In the genomic region with DNA sequence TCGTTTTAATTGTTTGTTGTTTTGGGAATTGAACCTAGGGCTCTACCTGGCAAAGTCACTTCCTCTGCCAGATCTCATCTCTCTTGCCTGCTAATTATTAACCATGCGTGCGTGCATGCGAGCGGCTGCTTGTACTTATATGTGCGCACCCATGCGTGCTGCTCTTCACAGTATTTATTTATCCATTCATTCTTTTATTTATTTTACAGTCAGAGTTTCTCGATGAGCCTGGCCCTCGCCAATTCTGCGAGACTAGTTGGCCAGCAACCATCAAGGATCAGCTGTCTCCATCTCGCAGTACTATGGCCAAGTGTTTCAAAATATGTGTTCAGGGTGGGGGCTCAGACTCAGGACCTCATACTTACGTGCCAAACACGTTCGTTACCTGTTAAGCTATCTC, we compare ENCODE assay signal across 16 mouse cellular contexts. TPM values are rescaled to one million over a fixed set of nuclear protein-coding genes. Genes with fewer than 3 reads are reported as not detected.
A peak's percentile ranks its signal among the peaks of the same experiment; 100 is the strongest.
DNase-seq lines count a peak whose midpoint lies in the region; ATAC-seq and TF ChIP-seq lines count a peak whose summit lies in the region.
"Had no signal": no experiment of that assay in that cellular context is flagged by ENCODE, and none has a peak within 500 bp of the region (broad histone marks: within the 10 kb centered on the region; RNA-seq: fewer than 3 reads in every experiment).

No protein-coding gene starts in this region.

- no peaks in the 10 kb centered on the region for H3K36me3 ChIP-seq in kidney, embryonic 16.5 days (ENCODE audit: insufficient read depth, low read length)
- H3K36me3 ChIP-seq in heart, embryonic 13.5 days, result no peaks in the 10 kb centered on the region
- H3K36me3 ChIP-seq in lung, embryonic 15.5 days, result no peaks in the 10 kb centered on the region
- no peaks in the 10 kb centered on the region for H3K36me3 ChIP-seq in stomach, postnatal 0 days (ENCODE audit: control insufficient read depth, insufficient read depth, low read length)
- H3K36me3 ChIP-seq: embryonic facial prominence, embryonic 13.5 days had no signal

- H3K27ac ChIP-seq in kidney, embryonic 16.5 days (ENCODE audit: low read length), result no peak overlapping the region
- peak overlapping the region; percentile 94 for H3K27ac ChIP-seq in heart, embryonic 13.5 days (replicated peaks)
- H3K27ac ChIP-seq in lung, embryonic 15.5 days, result peak overlapping the region; percentile 85
- no peak overlapping the region for H3K27ac ChIP-seq in stomach, postnatal 0 days (replicated peaks)
- H3K27ac ChIP-seq in layer of hippocampus, adult 2 months, result no peak overlapping the region
- H3K27ac ChIP-seq: embryonic facial prominence, embryonic 13.5 days had no signal

- no peaks in the 10 kb centered on the region for H3K9me3 ChIP-seq in kidney, embryonic 16.5 days (ENCODE audit: low read length)
- no peaks in the 10 kb centered on the region for H3K9me3 ChIP-seq in heart, embryonic 13.5 days
- H3K9me3 ChIP-seq in lung, embryonic 15.5 days, result no peaks in the 10 kb centered on the region
- H3K9me3 ChIP-seq in stomach, postnatal 0 days (ENCODE audit: control insufficient read depth, low read length), result no peaks in the 10 kb centered on the region
- H3K9me3 ChIP-seq: embryonic facial prominence, embryonic 13.5 days had no signal

- H3K4me3 ChIP-seq in kidney, embryonic 16.5 days (ENCODE audit: low read length), result no peak overlapping the region
- no peak overlapping the region for H3K4me3 ChIP-seq in heart, embryonic 13.5 days
- H3K4me3 ChIP-seq in lung, embryonic 15.5 days, result no peak overlapping the region
- H3K4me3 ChIP-seq in stomach, postnatal 0 days (ENCODE audit: low read depth, low read length), result no peak overlapping the region
- no peak overlapping the region for H3K4me3 ChIP-seq in layer of hippocampus, adult 2 months
- H3K4me3 ChIP-seq: embryonic facial prominence, embryonic 13.5 days; megakaryocyte, embryonic 14.5 days had no signal

- no peaks in the 10 kb centered on the region for H3K27me3 ChIP-seq in kidney, embryonic 16.5 days (ENCODE audit: insufficient read depth, low read length)
- no peaks in the 10 kb centered on the region for H3K27me3 ChIP-seq in heart, embryonic 13.5 days (replicated peaks)
- no peaks in the 10 kb centered on the region for H3K27me3 ChIP-seq in lung, embryonic 15.5 days
- H3K27me3 ChIP-seq in stomach, postnatal 0 days (ENCODE audit: control insufficient read depth, insufficient read depth, low read length), result no peaks in the 10 kb centered on the region
- H3K27me3 ChIP-seq: embryonic facial prominence, embryonic 13.5 days; megakaryocyte, embryonic 14.5 days had no signal

- no peak for TF ChIP-seq CTCF in stomach, postnatal 0 days (IDR thresholded peaks at IDR 0.05; ENCODE audit: low read depth)
- no peak for TF ChIP-seq CTCF in layer of hippocampus, adult 2 months (conservative IDR thresholded peaks at IDR 0.05)

- no peak for ATAC-seq in kidney, embryonic 16.5 days (ENCODE audit: low FRiP score, low TSS enrichment)
- no peak for ATAC-seq in heart, embryonic 13.5 days (ENCODE audit: extremely low read depth, insufficient number of reproducible peaks, low FRiP score, low TSS enrichment)
- ATAC-seq in lung, embryonic 15.5 days (ENCODE audit: borderline replicate concordance, extremely low read depth, low FRiP score, low TSS enrichment), result peak; percentile 15; the same call in 1 of the 2 replicates
- ATAC-seq in stomach, postnatal 0 days (ENCODE audit: low FRiP score, low TSS enrichment), result no peak
- ATAC-seq: forebrain, embryonic 14.5 days had no signal

- H3K4me1 ChIP-seq in kidney, embryonic 16.5 days (ENCODE audit: insufficient read depth, low read length), result peaks cover 26% of the 10 kb centered on the region
- H3K4me1 ChIP-seq in heart, embryonic 13.5 days, result peaks cover 61% of the 10 kb centered on the region
- H3K4me1 ChIP-seq in lung, embryonic 15.5 days, result peaks cover 73% of the 10 kb centered on the region
- H3K4me1 ChIP-seq in stomach, postnatal 0 days (replicated peaks; ENCODE audit: control insufficient read depth, insufficient read depth), result peaks cover 2% of the 10 kb centered on the region; the same call in 1 of the 2 replicates

- TF ChIP-seq EP300 in stomach, postnatal 0 days (optimal IDR thresholded peaks at IDR 0.05), result no peak

- no peak overlapping the region for H3K9ac ChIP-seq in kidney, embryonic 16.5 days (replicated peaks; ENCODE audit: low read length)
- H3K9ac ChIP-seq in heart, embryonic 13.5 days, result no peak overlapping the region
- no peak overlapping the region for H3K9ac ChIP-seq in lung, embryonic 15.5 days
- no peak overlapping the region for H3K9ac ChIP-seq in stomach, postnatal 0 days (ENCODE audit: low read length)
- H3K9ac ChIP-seq: embryonic facial prominence, embryonic 13.5 days had no signal

- DNase-seq in kidney, postnatal 14 days, result peak; percentile 22
- DNase-seq in stomach, postnatal 0 days (ENCODE audit: low spot score), result peak; percentile 21
- DNase-seq in thymus, postnatal 0 days (ENCODE audit: low spot score), result no peak
- no peak for DNase-seq in layer of hippocampus, adult 2 months (ENCODE audit: low spot score in 2 of 2)
- DNase-seq: adrenal gland, adult 2 months; cerebellum, postnatal 36 days; thymus, postnatal 36 days had no signal

- WGBS in kidney, embryonic 16.5 days, result 65% methylated on average over 14 of the region's 14 CpGs
- 79% methylated on average over 14 of the region's 14 CpGs for WGBS in heart, embryonic 13.5 days
- 23% methylated on average over 14 of the region's 14 CpGs for WGBS in lung, embryonic 15.5 days
- WGBS in stomach, postnatal 0 days, result 21% methylated on average over 14 of the region's 14 CpGs

- H3K4me2 ChIP-seq in kidney, embryonic 16.5 days (replicated peaks; ENCODE audit: low read depth, low read length), result no peak overlapping the region
- no peak overlapping the region for H3K4me2 ChIP-seq in heart, embryonic 13.5 days
- no peak overlapping the region for H3K4me2 ChIP-seq in lung, embryonic 15.5 days
- no peak overlapping the region for H3K4me2 ChIP-seq in stomach, postnatal 0 days (replicated peaks; ENCODE audit: low read depth)
- H3K4me2 ChIP-seq: embryonic facial prominence, embryonic 13.5 days had no signal

RNA-seq across cellular contexts. Expression of a gene that starts 6.0 kb away (rescaled TPM):
- polyA plus RNA-seq in kidney, embryonic 16.5 days (2015; fragmentation: Nextera tagmentation; extraction: Ambion mirVana), result 0.29 and 0.53 TPM in 2 replicates
- 0.74 and 0.92 TPM in 2 replicates for polyA plus RNA-seq in heart, embryonic 13.5 days (2015; fragmentation: Nextera tagmentation; extraction: Ambion mirVana)
- polyA plus RNA-seq in lung, embryonic 15.5 days (2015; fragmentation: Nextera tagmentation; extraction: Ambion mirVana), result 0.86 TPM in 2 replicates
- 0.25 and 0.27 TPM in 2 replicates for polyA plus RNA-seq in stomach, postnatal 0 days (2015; fragmentation: Nextera tagmentation; extraction: Ambion mirVana)
- polyA plus RNA-seq in thymus, postnatal 0 days (2015; fragmentation: Nextera tagmentation; extraction: Ambion mirVana), result 0.05 and 0.12 TPM in 2 replicates
- total RNA-seq in layer of hippocampus, adult 2 months (2021), result under 1 TPM; 0.38 to 0.52 TPM
- total RNA-seq: monocyte, adult 5-6 weeks; neutrophil, adult 5-6 weeks had no signal

RNA-seq across cellular contexts. Expression of a gene that starts 32.1 kb away (rescaled TPM):
- polyA plus RNA-seq in kidney, embryonic 16.5 days (2015; fragmentation: Nextera tagmentation; extraction: Ambion mirVana), result 201 TPM in 2 replicates
- polyA plus RNA-seq in heart, embryonic 13.5 days (2015; fragmentation: Nextera tagmentation; extraction: Ambion mirVana), result 140 and 147 TPM in 2 replicates
- polyA plus RNA-seq in lung, embryonic 15.5 days (2015; fragmentation: Nextera tagmentation; extraction: Ambion mirVana), result 202 and 206 TPM in 2 replicates
- polyA plus RNA-seq in stomach, postnatal 0 days (2015; fragmentation: Nextera tagmentation; extraction: Ambion mirVana), result 140 and 146 TPM in 2 replicates
- 135 and 145 TPM in 2 replicates for polyA plus RNA-seq in thymus, postnatal 0 days (2015; fragmentation: Nextera tagmentation; extraction: Ambion mirVana)
- 100 to 1,000 TPM; 298 to 323 TPM for total RNA-seq in layer of hippocampus, adult 2 months (2021)

RNA-seq across cellular contexts. Expression of a gene that starts 38.0 kb away (rescaled TPM):
- polyA plus RNA-seq in kidney, embryonic 16.5 days (2015; fragmentation: Nextera tagmentation; extraction: Ambion mirVana), result 9.4 and 11.9 TPM in 2 replicates
- polyA plus RNA-seq in heart, embryonic 13.5 days (2015; fragmentation: Nextera tagmentation; extraction: Ambion mirVana), result 4.9 and 6.9 TPM in 2 replicates
- 9.8 and 10.5 TPM in 2 replicates for polyA plus RNA-seq in lung, embryonic 15.5 days (2015; fragmentation: Nextera tagmentation; extraction: Ambion mirVana)
- 4.4 and 4.5 TPM in 2 replicates for polyA plus RNA-seq in stomach, postnatal 0 days (2015; fragmentation: Nextera tagmentation; extraction: Ambion mirVana)
- 13.0 and 18.0 TPM in 2 replicates for polyA plus RNA-seq in thymus, postnatal 0 days (2015; fragmentation: Nextera tagmentation; extraction: Ambion mirVana)
- 1 to 10 TPM; 5.5 to 5.8 TPM for total RNA-seq in layer of hippocampus, adult 2 months (2021)

RNA-seq across cellular contexts. Expression of a gene that starts 51.8 kb away (rescaled TPM):
- polyA plus RNA-seq in kidney, embryonic 16.5 days (2015; fragmentation: Nextera tagmentation; extraction: Ambion mirVana), result 0.24 and 0.28 TPM in 2 replicates
- 0.11 and 0.16 TPM in 2 replicates for polyA plus RNA-seq in heart, embryonic 13.5 days (2015; fragmentation: Nextera tagmentation; extraction: Ambion mirVana)
- 0.11 and 0.19 TPM in 2 replicates for polyA plus RNA-seq in lung, embryonic 15.5 days (2015; fragmentation: Nextera tagmentation; extraction: Ambion mirVana)
- polyA plus RNA-seq in stomach, postnatal 0 days (2015; fragmentation: Nextera tagmentation; extraction: Ambion mirVana), result 1.8 TPM in 2 replicates
- polyA plus RNA-seq in thymus, postnatal 0 days (2015; fragmentation: Nextera tagmentation; extraction: Ambion mirVana), result 0.18 and 0.24 TPM in 2 replicates
- total RNA-seq in layer of hippocampus, adult 2 months (2021), result 100 to 1,000 TPM; 180 to 212 TPM
- total RNA-seq: monocyte, adult 5-6 weeks; neutrophil, adult 5-6 weeks had no signal
- polyA plus RNA-seq: gonadal fat pad, adult 2 months had no signal

Comparison
In these comparisons a context has a peak if more than half of its experiments do, and no peak if none do; other contexts are left out.
1. DNase-seq: peak in kidney, postnatal 14 days (single experiment) and stomach, postnatal 0 days (single experiment); none in thymus, postnatal 0 days (single experiment) and layer of hippocampus, adult 2 months (0 of 2).
2. H3K27ac ChIP-seq: peak in heart, embryonic 13.5 days (single experiment) and lung, embryonic 15.5 days (single experiment); none in kidney, embryonic 16.5 days (single experiment), stomach, postnatal 0 days (single experiment) and layer of hippocampus, adult 2 months (single experiment).